Comparison of ENCODE assay signal across 16 mouse cellular contexts in genomic region chr5:3492776-3493636, GRCm38 (mm10).
"Had no signal": no experiment of that assay in that cellular context is flagged by ENCODE, and none has a peak within 500 bp of the region (broad histone marks: within the 10 kb centered on the region; RNA-seq: fewer than 3 reads in every experiment).

No protein-coding gene starts in this region.

- H3K4me2 ChIP-seq: liver, embryonic 11.5 days; lung, embryonic 15.5 days; midbrain, embryonic 13.5 days had no signal

- H3K9me3 ChIP-seq: lung, embryonic 15.5 days; midbrain, embryonic 13.5 days had no signal

- H3K4me1 ChIP-seq: midbrain, embryonic 13.5 days had no signal

- H3K9ac ChIP-seq: liver, embryonic 14.5 days; lung, embryonic 15.5 days; midbrain, embryonic 13.5 days had no signal

- H3K27me3 ChIP-seq: lung, embryonic 15.5 days; midbrain, embryonic 13.5 days had no signal

- H3K4me3 ChIP-seq: layer of hippocampus, adult 2 months; lung, embryonic 15.5 days; midbrain, embryonic 13.5 days had no signal

- ATAC-seq: midbrain, embryonic 13.5 days had no signal

- H3K27ac ChIP-seq: kidney, postnatal 0 days; layer of hippocampus, adult 2 months; liver, embryonic 14.5 days; lung, embryonic 15.5 days; midbrain, embryonic 13.5 days; stomach, postnatal 0 days had no signal

- DNase-seq: kidney, adult 2 months; kidney, postnatal 25 days; layer of hippocampus, adult 9-11 months; lung, adult 18-20 months; lung, postnatal 10 days; lung, postnatal 4 days; thymus, adult 2 months; thymus, postnatal 14 days; thymus, postnatal 4 days had no signal

- H3K36me3 ChIP-seq: lung, embryonic 15.5 days; midbrain, embryonic 13.5 days had no signal
